Mouse (Mus musculus) cerebellum, adult 11 months (tissue): ENCODE measurements around the gene Rbm45.

ENCODE experiments used
- DNase-seq: peaks from one replicate; pipeline ENCODE4 v3.0.0; 2022

The Rbm45 gene

GRCm38 (mm10) chr2:76400178-76400577 is 30.4 kb downstream of the Rbm45 start:
- no peak for DNase-seq

DNA sequence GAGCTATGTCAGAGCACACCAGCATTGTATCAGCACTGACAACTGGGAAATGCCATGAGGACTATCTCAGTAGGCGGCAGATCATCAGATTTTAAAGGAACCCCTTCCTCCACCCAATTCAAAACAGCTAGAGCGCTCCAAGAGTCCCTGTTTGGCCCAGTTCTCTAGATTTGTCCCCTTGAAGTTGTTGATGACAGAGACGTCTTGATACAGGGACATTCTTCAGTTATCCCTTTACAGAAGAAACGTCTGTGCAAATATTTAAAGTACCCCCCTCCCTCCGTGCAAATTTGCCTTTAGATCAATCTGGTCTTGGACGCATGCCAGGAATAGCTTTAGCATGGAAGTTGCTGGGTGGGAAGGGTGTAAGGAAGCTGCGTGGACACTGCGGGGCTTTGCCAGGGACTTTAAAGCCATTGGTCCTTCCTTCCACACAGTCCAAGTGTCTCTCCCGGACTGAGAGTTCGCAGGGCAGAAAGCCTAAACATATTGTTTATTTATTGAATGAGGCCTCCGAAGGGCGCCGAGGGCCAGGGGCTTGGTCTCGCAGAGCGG is 35.9 kb downstream of the Rbm45 start:
- DNase-seq = peak; percentile 47

- peak; percentile 77 for DNase-seq
Observed at GRCm38 (mm10) chr2:76406151-76406936, 36.6 kb downstream of the Rbm45 start, which contains the start of gene Osbpl6. Gene Osbpl6, plus strand, starts transcription at chr2:76406508.

DNA sequence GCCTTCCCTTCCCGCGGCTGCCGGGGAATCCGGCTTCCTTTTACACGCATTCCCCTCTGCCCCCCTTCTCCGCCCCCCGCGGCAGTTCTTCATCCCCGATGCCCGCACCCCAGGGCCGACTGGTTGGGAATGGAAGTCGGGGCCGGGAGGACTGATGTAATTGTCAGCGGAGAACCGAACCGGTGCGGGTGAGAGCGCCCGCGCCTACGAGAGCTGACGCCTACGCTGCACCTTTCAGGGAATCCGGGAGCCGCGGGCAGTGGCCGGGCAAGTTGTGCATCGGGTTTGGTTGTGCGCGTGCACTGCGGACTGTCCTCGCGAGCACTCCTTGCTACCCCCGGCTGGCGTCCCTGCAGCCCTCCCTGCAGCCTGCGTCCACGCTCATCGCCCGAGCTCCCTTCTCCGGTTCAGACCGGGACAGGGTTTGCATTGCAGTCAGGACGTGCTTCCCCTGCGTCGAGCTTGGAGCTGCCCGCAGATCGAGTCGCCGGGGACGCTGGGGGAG is 37.2 kb downstream of the Rbm45 start:
- peak; percentile 76 for DNase-seq

GRCm38 (mm10) chr2:76409526-76409925 is 39.7 kb downstream of the Rbm45 start:
- DNase-seq = no peak

GRCm38 (mm10) chr2:76409986-76410385 is 40.2 kb downstream of the Rbm45 start:
- DNase-seq = peak; percentile 46

DNA sequence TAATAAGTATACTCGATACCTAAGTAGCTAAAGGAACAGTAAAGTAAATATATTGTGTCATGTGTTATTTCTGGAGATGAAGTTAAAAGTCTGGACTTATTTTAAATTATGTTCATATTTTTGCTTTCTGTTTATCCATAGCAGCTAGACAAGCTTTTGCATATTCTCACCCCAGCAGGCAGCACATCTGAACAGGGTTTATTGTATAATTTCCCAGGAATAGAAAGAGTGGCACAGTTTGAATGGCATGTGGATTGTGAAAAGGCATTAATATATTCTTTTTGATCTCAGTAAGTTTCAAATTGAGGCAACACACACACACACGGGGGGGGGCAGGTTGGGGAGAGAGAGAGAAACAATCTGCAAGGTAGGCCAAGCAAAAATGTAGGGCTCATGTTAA is 43.1 kb downstream of the Rbm45 start:
- no peak for DNase-seq

DNA sequence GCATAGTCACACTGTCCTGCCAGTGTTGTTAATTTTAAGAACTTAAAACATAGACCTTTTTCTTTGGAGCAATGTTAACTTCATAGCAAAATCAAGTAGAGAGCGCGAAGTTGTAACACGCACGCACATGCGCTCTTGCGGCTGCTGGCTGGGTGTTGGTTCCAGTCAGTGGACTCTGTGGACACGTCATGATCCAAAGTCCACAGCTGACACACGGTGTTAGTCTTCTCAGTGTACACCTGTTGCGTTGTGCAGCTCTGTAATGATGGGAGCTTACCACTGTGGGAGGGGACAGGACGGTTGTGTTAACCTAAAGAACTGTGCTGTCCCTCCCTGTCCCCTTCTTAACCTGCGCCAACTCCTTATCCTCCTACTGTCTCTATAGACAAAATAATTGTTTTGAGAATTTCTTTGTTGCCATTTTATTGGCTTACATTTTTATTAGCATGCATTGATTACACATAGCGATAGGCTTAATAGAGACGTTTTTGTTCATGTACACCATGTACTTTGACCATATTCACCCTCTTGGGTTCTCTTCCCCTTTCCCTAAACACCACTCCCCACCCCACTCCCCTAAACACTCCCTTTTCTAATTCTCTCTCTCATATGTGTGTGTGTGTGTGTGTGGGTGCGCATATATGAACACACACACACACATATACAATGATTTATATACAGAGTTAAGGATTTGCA is 47.8 kb downstream of the Rbm45 start:
- DNase-seq = no peak

- DNase-seq = no peak
Observed at GRCm38 (mm10) chr2:76418142-76418518, 48.3 kb downstream of the Rbm45 start.

DNA sequence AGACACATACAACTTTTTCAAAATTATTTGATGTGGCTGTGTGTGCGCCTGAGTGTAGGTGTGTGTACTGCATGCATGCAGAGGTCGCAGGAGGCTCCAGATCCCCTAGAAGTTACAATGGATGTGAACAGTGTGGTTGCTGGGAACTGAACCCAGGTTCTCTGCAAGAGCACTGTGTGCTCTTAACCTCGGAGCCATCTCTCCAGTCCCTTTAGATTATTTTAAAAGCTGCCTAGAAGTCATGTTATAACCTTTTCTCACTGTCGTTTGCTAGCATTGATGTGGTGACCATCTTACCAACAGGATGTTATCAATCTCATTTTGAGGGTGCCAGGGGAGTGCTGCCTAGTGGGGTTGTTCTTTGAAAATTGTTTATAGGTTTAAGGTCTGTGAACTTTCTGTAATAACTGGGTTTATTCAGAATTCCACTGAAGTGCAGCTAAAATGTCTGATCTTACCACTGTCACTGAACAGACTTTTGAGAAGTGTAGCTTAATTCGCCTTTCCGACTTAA is 51.7 kb downstream of the Rbm45 start:
- DNase-seq = no peak

DNA sequence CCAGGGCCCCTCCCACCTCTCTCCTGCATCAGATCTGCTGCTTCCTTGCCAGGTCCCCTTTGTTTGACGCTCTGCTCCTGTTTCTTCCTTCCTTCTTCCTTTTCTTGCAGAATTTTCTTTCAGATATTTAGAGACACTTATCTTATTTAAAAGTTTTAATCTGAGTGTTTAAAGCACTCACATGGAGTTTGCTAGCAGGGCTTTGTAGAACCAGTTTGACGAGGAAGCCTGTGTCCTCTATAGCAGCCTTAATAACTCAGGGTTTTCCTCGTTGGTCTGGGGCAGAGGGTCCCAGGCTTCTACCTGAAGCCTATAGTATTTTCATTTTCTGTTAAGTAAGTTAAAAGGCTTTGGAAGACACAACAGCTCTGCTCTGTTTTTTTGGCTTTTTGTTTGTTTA is 57.0 kb downstream of the Rbm45 start:
- no peak for DNase-seq

GRCm38 (mm10) chr2:76429318-76429717 is 59.5 kb downstream of the Rbm45 start:
- no peak for DNase-seq

- DNase-seq = no peak
Observed at GRCm38 (mm10) chr2:76429855-76430254, 60.1 kb downstream of the Rbm45 start.

DNA sequence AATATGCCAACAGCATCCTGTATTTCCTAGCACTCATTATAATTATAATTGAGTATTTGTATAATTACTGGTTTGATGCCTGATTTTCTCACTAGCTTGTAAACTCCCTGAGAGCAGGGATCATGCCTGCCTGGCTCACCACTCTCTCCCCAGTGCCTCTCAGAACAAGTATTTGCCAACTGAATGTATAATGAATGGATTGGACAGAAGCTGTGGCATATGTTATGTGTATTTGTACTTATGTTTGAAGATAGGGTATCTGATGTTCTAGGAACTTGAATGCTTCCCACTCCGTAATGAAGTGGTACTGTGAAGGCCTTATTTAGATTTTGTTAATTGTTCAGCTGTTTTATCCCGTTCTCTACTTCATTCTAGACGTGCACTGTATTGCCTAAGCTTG is 60.8 kb downstream of the Rbm45 start:
- no peak for DNase-seq
